Mouse (Mus musculus): ENCODE data around the gene Kif14.
"Not testable (repeated sequence)": the region's sequence is repeated elsewhere in the genome, so short reads cannot be mapped to it uniquely, and the experiment has no call there.

Kif14 gene

DNA sequence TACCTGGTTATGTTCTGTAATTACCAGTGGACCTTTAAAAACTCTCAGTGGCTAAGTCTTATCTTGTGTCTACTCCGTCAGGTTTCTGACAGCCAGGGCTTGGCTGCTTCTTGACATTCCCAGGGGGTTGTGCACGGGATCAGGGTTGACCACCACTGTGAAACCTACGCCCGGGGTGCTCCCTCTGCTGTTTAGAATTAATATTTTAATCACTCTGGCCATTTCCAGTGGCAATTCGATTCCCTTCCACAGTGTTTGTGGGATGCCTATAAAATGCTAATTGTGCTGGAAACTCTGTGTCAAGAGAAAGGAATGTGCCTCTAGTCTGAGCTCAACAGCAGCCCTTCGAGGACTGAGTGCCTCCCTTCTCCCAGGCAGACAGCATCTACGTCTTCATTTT, 89.7 kb downstream of the Kif14 start:
- DNase-seq (ENCODE audit: low spot score), result no peak

GRCm38 (mm10) chr1:136556643-136557042, 90.5 kb downstream of the Kif14 start:
- not testable (repeated sequence) for DNase-seq (ENCODE audit: low spot score)

DNA sequence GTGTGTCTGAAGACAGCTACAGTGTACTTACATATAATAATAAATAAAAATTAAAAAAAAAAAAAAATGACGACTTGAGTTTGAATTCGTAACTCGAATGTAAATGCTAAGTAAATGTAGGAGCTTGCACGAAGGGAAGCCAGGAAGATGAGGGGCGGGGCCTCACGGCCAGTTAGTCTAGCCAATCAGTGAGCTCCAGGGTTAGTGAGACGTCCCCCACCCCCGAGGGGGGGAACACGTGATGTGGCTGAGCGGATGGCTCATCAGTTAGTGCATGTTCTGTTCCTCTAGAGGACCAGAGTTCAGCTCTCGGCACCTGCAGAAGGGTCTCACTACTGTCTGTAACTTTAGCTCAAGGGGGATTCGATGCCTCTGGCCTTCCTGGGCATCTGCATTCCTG, 91.3 kb downstream of the Kif14 start:
- no peak for DNase-seq (ENCODE audit: low spot score)

DNA sequence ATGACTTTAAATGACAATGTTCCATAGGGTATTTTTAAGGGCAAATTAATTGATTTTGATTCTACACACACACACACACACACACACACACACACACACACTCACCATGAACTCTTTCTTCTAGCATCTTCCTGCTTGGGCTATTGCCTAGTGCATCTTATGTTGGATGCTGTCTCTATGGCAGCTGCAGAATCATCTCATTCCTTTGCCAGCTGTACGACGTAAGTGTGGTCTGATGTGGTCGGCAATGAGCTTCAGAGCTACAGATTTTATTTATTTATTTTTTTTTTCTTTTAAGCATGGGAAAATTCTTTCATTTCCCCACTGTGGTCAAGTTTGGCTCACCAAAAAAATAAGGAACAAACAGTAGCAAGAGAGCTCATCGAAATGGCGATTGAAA, 92.6 kb downstream of the Kif14 start:
- no peak for DNase-seq (ENCODE audit: low spot score)

GRCm38 (mm10) chr1:136559284-136559683, 93.1 kb downstream of the Kif14 start:
- DNase-seq (ENCODE audit: low spot score), result no peak

DNA sequence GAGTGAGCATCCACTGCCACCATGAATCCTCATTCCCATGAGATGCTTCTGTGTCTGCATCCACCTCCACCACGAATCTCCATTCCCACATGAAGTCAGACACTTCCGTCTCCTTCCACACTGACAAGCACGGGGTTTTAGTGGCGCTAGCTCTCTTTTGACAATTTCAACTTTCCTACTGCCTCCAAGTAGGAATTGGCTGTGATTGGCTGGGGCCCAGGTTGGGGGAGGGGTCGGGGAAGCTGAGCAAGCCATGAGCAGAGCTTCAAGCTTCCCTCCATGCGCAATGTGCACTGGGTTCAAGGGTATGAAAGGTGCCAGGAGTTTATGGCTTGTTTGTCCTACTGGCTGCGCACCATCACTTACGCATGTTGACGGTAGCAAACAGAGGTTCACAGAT, 93.6 kb downstream of the Kif14 start:
- no peak for DNase-seq (ENCODE audit: low spot score)

DNA sequence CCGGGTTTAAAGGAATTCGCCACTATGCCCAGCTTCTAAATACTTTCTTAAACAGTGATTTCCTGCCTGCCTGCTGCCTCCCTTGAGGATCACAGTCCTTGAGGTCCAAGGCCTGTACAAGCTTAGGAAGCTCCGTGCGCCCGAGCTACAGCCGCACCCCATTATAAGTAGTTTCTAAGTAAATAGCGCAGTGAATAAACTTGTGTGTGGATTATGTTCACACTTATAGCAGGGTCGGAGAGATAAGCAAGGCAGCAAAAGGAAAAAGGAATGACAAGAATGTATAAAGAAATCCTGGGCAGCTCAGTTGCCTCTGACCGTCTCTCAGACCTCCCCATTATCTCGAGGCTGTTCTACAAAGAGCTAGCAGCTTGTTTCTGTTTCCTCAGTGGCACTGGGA, 95.7 kb downstream of the Kif14 start:
- DNase-seq (ENCODE audit: low spot score), result no peak

- DNase-seq (ENCODE audit: low spot score), result no peak
Observed at GRCm38 (mm10) chr1:136563149-136563548, 97.0 kb downstream of the Kif14 start.

GRCm38 (mm10) chr1:136564963-136565362, 98.8 kb downstream of the Kif14 start:
- no peak for DNase-seq (ENCODE audit: low spot score)

- DNase-seq (ENCODE audit: low spot score), result no peak
Observed at GRCm38 (mm10) chr1:136566386-136566785, 100.2 kb downstream of the Kif14 start.

DNA sequence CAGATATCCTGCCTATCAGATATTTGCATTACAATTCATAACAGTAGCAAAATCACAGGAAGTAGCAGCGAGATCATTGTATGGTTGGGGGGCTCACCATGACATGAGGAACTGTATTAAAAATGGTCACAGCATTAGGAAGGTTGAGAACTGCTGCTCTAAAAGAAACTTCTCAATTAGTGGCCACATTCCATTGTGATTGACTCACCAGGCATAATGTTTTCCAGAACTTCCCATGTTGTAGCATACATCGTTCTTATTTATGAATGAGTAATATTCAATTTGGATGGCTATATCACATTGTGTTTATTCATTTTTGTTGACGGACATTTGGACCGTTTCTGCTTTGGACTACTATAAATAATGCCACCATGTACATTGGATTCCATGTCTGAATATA, 101.5 kb downstream of the Kif14 start:
- no peak for DNase-seq (ENCODE audit: low spot score)

DNA sequence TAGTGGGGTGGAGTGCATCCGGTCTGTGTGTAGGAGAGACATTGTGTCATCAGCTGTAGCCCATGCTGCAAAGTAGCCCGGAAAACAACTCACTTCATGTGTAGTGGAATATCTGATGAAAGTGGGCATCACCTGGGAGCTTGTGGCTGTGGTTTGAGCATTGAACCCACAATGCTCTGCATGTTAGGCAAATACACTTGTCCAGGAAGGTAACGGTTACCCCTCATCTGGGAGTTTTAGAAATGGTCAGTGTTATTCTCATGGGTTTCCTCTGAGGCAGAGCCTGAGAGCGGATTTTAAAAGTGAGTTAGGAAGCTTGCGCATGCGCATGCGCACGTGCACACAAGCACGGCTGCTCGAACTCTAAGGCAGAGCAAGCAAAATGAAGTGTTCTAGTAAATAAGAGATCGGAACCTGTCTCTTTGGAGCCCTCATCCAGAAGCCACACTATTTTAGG, 102.6 kb downstream of the Kif14 start:
- DNase-seq (ENCODE audit: low spot score), result no peak

DNA sequence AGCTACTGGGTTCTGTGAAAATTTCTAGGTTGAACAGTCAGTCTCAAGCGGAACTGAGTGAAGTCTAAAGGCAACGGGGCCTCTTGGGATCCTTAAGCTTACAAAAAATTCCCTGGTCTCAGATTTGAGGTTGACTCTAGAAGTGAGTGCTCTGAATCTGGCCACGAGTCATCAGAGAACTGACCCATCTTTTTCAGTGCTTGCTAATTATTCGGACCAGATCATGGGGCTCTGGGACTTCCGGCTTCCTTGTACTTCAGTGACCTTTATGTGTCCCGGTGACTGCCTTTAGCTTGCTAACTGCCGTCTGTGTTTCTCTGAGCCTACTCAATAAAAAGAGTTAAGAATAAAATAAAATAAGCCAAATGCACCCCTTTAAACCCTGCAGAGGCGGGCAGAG, 103.1 kb downstream of the Kif14 start:
- DNase-seq (ENCODE audit: low spot score), result no peak

DNA sequence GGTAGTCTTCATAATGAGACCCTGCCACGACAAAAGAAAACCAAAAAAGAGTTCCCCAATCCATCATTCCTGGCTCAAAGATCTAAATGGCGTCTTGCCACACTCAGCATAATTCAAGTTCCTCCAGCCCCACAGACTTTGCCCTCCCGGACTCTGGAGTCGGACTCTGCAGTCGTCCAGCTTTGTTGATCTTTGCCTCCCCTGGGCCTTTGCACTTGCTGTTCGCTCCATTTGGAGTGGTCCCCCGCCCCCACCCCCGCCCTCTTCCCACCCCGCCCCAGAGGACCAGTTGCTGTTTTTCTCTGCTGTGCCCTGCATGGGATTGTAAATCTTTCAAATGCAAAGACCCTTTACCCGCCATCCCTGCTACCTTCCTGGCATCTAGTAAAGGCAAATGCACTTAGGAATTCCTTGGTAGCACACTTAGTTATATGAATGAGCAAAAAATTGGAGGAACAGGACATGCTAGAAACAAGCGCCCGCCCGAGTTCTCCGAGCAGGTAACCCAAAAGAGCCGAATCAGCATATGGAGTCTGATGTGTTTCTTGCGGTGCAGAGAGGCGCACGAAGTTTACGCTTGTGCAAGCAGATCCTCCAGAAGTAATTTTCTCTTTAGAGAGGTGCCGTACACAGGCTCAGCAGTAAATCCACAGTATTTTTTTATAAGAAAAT, 103.6 kb downstream of the Kif14 start:
- no peak for DNase-seq (ENCODE audit: low spot score)

GRCm38 (mm10) chr1:136570298-136570653, 104.1 kb downstream of the Kif14 start:
- peak; percentile 62 for DNase-seq (ENCODE audit: low spot score)

- DNase-seq (ENCODE audit: low spot score), result no peak
Observed at GRCm38 (mm10) chr1:136570976-136571375, 104.8 kb downstream of the Kif14 start.

DNA sequence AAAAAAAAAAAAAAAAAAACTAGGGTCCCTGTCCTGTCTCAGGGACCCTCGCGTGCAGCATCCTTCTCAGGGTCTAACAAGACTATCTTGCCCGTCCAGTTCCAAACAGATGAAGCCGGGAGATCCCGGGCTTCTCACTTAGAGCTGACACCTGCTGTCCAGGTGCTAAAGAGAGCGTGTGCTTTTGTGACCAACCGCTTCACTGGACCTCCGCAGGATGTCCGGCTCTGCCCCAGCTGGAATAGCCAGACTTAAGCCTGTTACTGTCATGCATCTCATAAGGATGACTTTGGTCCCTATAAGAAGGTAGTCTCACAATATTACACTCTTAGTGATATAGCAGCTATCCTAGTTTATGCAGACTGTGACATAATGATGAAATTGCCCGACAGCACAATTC, 105.4 kb downstream of the Kif14 start:
- DNase-seq (ENCODE audit: low spot score), result no peak

GRCm38 (mm10) chr1:136577890-136578663, 111.9 kb downstream of the Kif14 start:
- DNase-seq (ENCODE audit: low spot score), result peak; percentile 53

GRCm38 (mm10) chr1:136579360-136579759, 113.2 kb downstream of the Kif14 start:
- DNase-seq (ENCODE audit: low spot score), result no peak

GRCm38 (mm10) chr1:136580266-136580665, 114.1 kb downstream of the Kif14 start:
- DNase-seq (ENCODE audit: low spot score), result no peak

All from embryo, embryonic 10.5 days (tissue).